Mouse (Mus musculus) bone marrow, adult 2 months (tissue): ENCODE measurements around the gene Grin2b.

Experiments
- CTCF ChIP-seq: fragments of 200-500 bp; IDR thresholded peaks from 2 replicates; pipeline ENCODE4 v1.5.1; 2011; ENCODE audit warnings: low read length, control low read depth; ENCODE audit not compliant: control insufficient read depth, insufficient read depth
- POLR2A ChIP-seq: fragments of 200-500 bp; IDR thresholded peaks from 2 replicates; pipeline ENCODE4 v1.6.1; 2011; ENCODE audit warnings: low read depth, mild to moderate bottlenecking, control low read depth, low read length, borderline replicate concordance; ENCODE audit not compliant: control insufficient read depth

DNA sequence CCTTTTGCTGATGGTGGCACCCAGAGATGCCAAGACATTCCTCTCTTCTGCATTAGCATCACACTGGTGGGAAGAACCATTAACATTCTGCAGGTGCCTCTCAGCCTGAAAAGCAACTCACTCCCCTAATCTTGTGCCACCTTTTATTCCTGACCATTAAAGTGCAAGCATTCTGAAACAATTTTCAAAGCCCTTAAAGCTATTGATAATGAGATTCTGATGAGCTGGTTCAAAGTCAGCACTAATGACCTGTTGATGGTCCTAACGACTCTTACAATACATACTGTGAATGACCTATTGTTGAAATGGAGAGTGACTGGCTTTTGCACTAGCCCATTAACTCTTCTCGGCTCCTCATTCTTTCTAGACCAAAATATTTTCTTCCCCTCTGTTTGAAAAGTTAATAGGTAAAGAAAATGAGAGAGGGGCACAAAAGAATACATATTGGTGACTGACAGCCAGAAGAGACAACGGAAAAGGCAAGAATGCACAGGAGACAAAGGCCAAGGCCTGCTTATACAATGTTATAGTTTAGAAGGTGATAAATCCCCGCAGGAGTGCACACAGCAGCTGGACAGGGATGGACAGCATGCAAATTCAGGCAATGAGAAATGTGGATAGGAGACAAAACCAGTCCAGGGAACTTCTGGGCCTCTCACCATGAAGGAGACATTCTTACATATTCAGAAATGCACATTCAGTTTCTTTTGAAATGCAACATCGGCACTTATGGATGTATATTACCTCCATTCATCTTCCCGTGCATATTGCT lies 59.5 kb downstream of the Grin2b start:
- TF ChIP-seq CTCF (no peak), POLR2A (no peak)
